Mouse (Mus musculus) intestine, embryonic 14.5 days (tissue): Measurements from ENCODE around the gene Shf. TPM values are rescaled to one million over a fixed set of nuclear protein-coding genes. Genes with fewer than 3 reads are reported as not detected.

Experiments used
- ATAC-seq: fragments of 200-750 bp; cut with Nextera tagmentation; replicated peaks from 2 replicates; pipeline ENCODE4 v1.8.0; 2017; ENCODE audit warnings: low read depth, moderate number of reproducible peaks, moderate TSS enrichment, moderate library complexity; ENCODE audit not compliant: low FRiP score, low TSS enrichment
- DNase-seq: peaks from one replicate; pipeline ENCODE4 v3.0.0-alpha.2; 2018; ENCODE audit warnings: low spot score
- H3K27ac ChIP-seq: fragments of 300-500 bp; sonication (generic); 2 replicates; pipeline ENCODE4 v1.5.1; 2014; ENCODE audit warnings: low read depth, mild to moderate bottlenecking, control low read depth
- H3K27me3 ChIP-seq: fragments of 300-500 bp; sonication (generic); replicated peaks from 2 replicates; pipeline ENCODE4 v1.6.1; 2014; ENCODE audit warnings: low read length, control low read depth; ENCODE audit not compliant: control insufficient read depth, insufficient read depth
- H3K36me3 ChIP-seq: fragments of 300-500 bp; sonication (generic); 2 replicates; pipeline ENCODE4 v1.6.1; 2014; ENCODE audit warnings: low read length, control low read depth; ENCODE audit not compliant: control insufficient read depth, insufficient read depth
- H3K4me1 ChIP-seq: fragments of 300-500 bp; sonication (generic); replicated peaks from 2 replicates; pipeline ENCODE4 v1.6.1; 2014; ENCODE audit warnings: low read length, control low read depth, mixed read lengths; ENCODE audit not compliant: control insufficient read depth, insufficient read depth
- H3K4me2 ChIP-seq: fragments of 300-500 bp; sonication (generic); 2 replicates; pipeline ENCODE4 v1.6.1; 2014; ENCODE audit warnings: low read length
- H3K4me3 ChIP-seq: fragments of 300-500 bp; sonication (generic); 2 replicates; pipeline ENCODE4 v1.5.1; 2014; ENCODE audit warnings: low read depth, low read length, control low read depth, mixed read lengths
- H3K9ac ChIP-seq: fragments of 300-500 bp; sonication (generic); 2 replicates; pipeline ENCODE4 v1.6.1; 2014; ENCODE audit warnings: mild to moderate bottlenecking, low read length
- H3K9me3 ChIP-seq: fragments of 300-500 bp; sonication (generic); 2 replicates; pipeline ENCODE4 v1.6.1; 2016; ENCODE audit warnings: low read length, control low read depth; ENCODE audit not compliant: control insufficient read depth
- WGBS: fragments of 180-500 bp; shearing (Covaris S2); extraction: QIAGEN DNeasy Blood & Tissue Kit; methylation state at CpG from one replicate; pipeline ENCODE4 v1.1.7; 2014; 5-methylcytosine and 5-hydroxymethylcytosine counted together
- polyA plus RNA-seq: library from polyadenylated mRNA; unstranded; fragments of >200 nt; fragmentation: Nextera tagmentation; extraction: Ambion mirVana; gene quantifications from 2 replicates; pipeline ENCODE4 v1.2.1, GENCODE M21; 2014

The Shf gene
- polyA plus RNA-seq, 1 experiment from 2014 or later: 4.9 TPM

GRCm38 (mm10) chr2:122374012-122374411 lies 5.0 kb upstream of the Shf start:
- H3K4me1 ChIP-seq: peaks cover 4% of the 10 kb centered on the region; the same call in 1 of the 2 replicates
- 75% methylated on average over 5 of the region's 5 CpGs for WGBS
- DNase-seq: no peak

GRCm38 (mm10) chr2:122372541-122372940 lies 3.6 kb upstream of the Shf start:
- Histone ChIP-seq H3K4me2 (no peak overlapping the region), H3K36me3 (no peaks in the 10 kb centered on the region), H3K9me3 (no peaks in the 10 kb centered on the region), H3K4me1 (peaks cover 7% of the 10 kb centered on the region), H3K27me3 (no peaks in the 10 kb centered on the region), H3K4me3 (no peak overlapping the region), H3K27ac (no peak overlapping the region), H3K9ac (no peak overlapping the region)
- no peak for DNase-seq
- 86% methylated on average over 1 of the region's 1 CpGs for WGBS
- ATAC-seq: no peak

More at GRCm38 (mm10) chr2:122374012-122374411, 5.0 kb upstream of the Shf start:
- H3K27ac ChIP-seq: no peak overlapping the region
- no peaks in the 10 kb centered on the region for H3K27me3 ChIP-seq
- no peaks in the 10 kb centered on the region for H3K36me3 ChIP-seq
- H3K9ac ChIP-seq: no peak overlapping the region
- no peak overlapping the region for H3K4me2 ChIP-seq
- ATAC-seq: no peak
- H3K4me3 ChIP-seq: no peak overlapping the region
- no peaks in the 10 kb centered on the region for H3K9me3 ChIP-seq

DNA sequence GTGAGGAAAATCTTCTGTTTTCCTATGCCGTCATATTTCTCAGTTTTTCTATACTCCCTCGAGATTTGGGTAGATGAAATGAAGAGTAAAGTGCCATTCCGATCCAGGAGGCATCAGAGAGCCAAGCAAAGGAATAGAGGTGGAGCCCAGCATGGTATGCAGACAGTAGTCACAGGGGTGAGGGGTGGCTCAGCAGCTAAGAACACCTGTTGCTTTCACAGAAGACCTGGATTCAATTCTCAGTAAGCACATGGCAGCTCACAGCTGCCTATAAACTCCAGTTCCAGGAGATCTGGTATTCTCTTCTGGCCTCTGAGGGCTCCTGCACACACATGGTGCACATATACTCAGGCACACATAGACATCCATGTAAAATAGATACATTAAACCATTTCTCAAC lies 3.1 kb upstream of the Shf start:
- ATAC-seq: no peak
- Histone ChIP-seq H3K4me3 (no peak overlapping the region), H3K27ac (no peak overlapping the region), H3K4me1 (peaks cover 11% of the 10 kb centered on the region), H3K4me2 (no peak overlapping the region), H3K36me3 (no peaks in the 10 kb centered on the region), H3K9me3 (no peaks in the 10 kb centered on the region), H3K27me3 (no peaks in the 10 kb centered on the region), H3K9ac (no peak overlapping the region)
- WGBS: 74% methylated on average over 3 of the region's 3 CpGs
- DNase-seq: no peak

DNA sequence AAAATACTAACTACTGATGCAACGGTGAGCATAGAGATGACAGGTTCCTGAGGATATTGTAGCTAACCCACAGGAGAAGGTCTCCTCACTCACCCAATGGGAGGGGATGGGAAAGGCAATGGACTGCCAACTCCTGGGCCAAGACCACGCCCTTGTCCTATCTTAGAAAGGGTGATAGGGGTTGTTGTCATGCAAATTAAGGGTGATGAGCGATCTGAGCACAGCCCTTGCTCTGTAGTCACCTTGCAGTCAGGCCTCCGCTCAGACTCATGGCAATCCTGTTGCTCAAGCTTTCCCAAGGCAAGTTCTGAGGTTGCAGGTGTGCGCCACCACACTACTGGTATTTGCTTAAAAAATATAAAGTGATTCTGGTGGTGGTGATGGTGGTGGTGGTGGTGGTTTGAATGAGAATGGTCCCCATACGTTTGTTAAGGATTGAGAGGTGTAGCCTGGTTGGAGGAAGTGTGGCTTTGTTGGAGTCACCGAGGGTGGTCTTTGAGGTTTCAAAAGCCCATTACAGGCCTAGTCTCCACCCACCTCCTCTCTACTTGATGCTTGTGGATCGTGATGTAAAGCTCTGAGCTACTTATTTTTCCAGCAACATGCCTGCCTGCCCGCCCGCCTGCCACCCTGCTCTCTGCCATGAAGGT lies 1.3 kb upstream of the Shf start:
- Histone ChIP-seq H3K4me3 (no peak overlapping the region), H3K9ac (no peak overlapping the region), H3K27me3 (no peaks in the 10 kb centered on the region), H3K36me3 (no peaks in the 10 kb centered on the region), H3K4me2 (no peak overlapping the region), H3K27ac (no peak overlapping the region), H3K9me3 (no peaks in the 10 kb centered on the region), H3K4me1 (peaks cover 24% of the 10 kb centered on the region)
- ATAC-seq: no peak
- no peak for DNase-seq
- 46% methylated on average over 10 of the region's 10 CpGs for whole genome bisulfite sequencing

DNA sequence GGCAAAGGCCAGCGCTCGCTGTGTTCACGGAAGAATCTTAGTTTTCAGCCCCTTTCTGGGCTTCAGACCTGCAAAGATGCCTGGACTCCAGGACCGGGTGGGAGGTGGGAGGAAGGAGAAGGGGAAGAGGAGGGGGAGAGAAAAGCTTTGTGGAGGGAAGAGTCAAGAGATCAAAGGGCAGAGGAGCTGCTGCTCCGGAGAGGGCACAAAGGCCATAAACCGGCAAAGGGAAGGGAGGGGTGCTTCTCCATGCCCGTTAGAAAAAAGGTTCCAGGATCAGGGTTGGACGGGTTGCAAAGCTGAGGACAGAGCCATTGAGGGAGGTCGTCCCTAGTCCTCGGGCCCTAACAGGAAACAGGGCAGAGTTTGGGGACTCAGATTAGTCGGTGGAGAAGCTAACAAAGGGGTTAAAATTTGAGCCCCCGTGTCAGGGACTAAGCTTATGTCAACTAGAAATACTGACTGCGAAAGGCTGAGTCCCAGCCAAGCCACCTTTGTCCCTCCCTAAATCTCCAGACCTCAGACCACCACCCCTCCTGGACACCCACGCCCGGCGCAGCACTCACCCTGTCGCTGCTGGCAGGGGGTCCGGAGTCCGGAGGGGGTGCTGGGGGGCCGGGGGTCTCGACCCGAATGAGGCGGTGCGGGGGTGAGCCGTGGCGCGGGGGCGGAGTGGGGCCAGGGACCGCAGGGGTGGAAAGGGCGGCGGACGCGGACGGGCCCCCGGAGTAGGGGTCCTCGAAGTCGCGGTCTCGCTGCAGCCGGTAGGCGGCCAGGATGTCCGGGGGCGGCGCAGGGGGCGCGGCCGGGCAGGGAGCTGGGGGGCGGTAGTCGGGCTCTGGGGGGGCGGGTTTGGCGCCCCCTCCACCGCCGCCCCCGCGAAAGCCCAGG lies 636 bp downstream of the Shf start:
- Histone ChIP-seq H3K27ac (no peak overlapping the region), H3K9ac (peak overlapping the region; percentile 79), H3K4me1 (peaks cover 20% of the 10 kb centered on the region), H3K9me3 (no peaks in the 10 kb centered on the region), H3K4me2 (peak overlapping the region; percentile 66), H3K4me3 (peak overlapping the region; percentile 79), H3K27me3 (no peaks in the 10 kb centered on the region), H3K36me3 (peaks cover 3% of the 10 kb centered on the region; the same call in 1 of the 2 replicates)
- WGBS: under 1% methylated on average over 39 of the region's 55 CpGs
- DNase-seq (peak; percentile 68), ATAC-seq (peak; percentile 71)

DNA sequence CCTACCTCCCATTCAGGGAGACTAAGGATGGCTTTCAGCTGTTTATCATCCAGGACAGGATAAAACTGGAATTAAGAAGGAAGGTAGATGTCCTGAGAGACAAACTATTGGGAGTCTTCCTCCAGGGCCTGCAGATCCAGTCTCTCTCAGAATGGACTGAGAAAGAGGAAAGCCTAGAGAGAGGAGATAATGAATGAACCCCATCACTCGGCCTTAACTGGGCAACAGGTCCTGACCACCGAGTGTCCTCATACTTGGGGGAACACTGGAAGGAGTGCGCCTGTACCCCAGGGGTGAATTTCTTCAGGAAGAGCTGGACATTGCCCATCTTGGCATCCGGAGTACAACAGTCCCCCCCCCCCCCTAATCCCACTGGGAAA lies 1.3 kb downstream of the Shf start:
- Histone ChIP-seq H3K4me3 (peak overlapping the region; percentile 79), H3K9me3 (no peaks in the 10 kb centered on the region), H3K27me3 (no peaks in the 10 kb centered on the region), H3K9ac (peak overlapping the region; percentile 79), H3K36me3 (peaks cover 4% of the 10 kb centered on the region; the same call in 1 of the 2 replicates), H3K4me2 (peak overlapping the region; percentile 66), H3K4me1 (peaks cover 20% of the 10 kb centered on the region), H3K27ac (no peak overlapping the region)
- DNase-seq (no peak), ATAC-seq (no peak)
- WGBS: 13% methylated on average over 4 of the region's 4 CpGs

- peaks cover 20% of the 10 kb centered on the region for H3K4me1 ChIP-seq
- DNase-seq: no peak
- 43% methylated on average over 4 of the region's 4 CpGs for WGBS
- H3K9me3 ChIP-seq: no peaks in the 10 kb centered on the region
- H3K4me2 ChIP-seq: peak overlapping the region; percentile 66
- peaks cover 4% of the 10 kb centered on the region; the same call in 1 of the 2 replicates for H3K36me3 ChIP-seq
- ATAC-seq: no peak
- no peak overlapping the region for H3K9ac ChIP-seq
- no peaks in the 10 kb centered on the region for H3K27me3 ChIP-seq
- no peak overlapping the region for H3K27ac ChIP-seq
- H3K4me3 ChIP-seq: peak overlapping the region; percentile 79
Measured at GRCm38 (mm10) chr2:122367181-122367580, 1.8 kb downstream of the Shf start.

DNA sequence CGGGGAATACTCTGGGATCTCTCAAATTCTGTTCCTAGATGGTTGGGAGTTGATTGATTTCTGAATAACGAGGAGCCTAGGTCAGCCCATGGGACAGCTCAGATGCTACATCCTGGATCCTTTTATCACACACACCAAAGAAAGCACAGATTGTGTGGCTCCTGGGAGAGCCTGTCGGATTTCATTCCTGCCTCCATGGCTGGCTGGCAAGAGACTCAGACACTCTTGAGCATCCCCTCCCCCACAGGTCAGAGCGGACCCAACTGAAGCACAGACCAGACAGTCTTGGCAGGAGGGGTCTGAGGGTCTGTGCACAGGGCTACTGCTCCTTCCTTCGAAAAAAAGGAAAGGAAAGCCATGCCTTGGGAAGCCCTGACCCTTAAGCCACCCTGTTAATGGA lies 2.3 kb downstream of the Shf start:
- H3K4me3 ChIP-seq: no peak overlapping the region
- H3K36me3 ChIP-seq: peaks cover 4% of the 10 kb centered on the region; the same call in 1 of the 2 replicates

More for the DNA sequence above, 2.3 kb downstream of the Shf start:
- ATAC-seq: no peak
- WGBS: 36% methylated on average over 5 of the region's 5 CpGs
- Histone ChIP-seq H3K27ac (no peak overlapping the region), H3K27me3 (no peaks in the 10 kb centered on the region), H3K4me1 (peaks cover 24% of the 10 kb centered on the region), H3K9ac (no peak overlapping the region), H3K9me3 (no peaks in the 10 kb centered on the region), H3K4me2 (peak overlapping the region; percentile 66; the same call in 1 of the 2 replicates)
- no peak for DNase-seq
